Mouse (Mus musculus) E14TG2a.4 (cell line): ENCODE results near the gene Glyctk.

ENCODE experiments used
- CTCF ChIP-seq: conservative IDR thresholded peaks from 2 replicates; pipeline ENCODE4 v1.5.1; 2014; ENCODE audit warnings: low read length
- NANOG ChIP-seq: IDR thresholded peaks from 2 replicates; pipeline ENCODE4 v1.6.1; 2014; ENCODE audit warnings: borderline replicate concordance, low read length, mixed read lengths

DNA sequence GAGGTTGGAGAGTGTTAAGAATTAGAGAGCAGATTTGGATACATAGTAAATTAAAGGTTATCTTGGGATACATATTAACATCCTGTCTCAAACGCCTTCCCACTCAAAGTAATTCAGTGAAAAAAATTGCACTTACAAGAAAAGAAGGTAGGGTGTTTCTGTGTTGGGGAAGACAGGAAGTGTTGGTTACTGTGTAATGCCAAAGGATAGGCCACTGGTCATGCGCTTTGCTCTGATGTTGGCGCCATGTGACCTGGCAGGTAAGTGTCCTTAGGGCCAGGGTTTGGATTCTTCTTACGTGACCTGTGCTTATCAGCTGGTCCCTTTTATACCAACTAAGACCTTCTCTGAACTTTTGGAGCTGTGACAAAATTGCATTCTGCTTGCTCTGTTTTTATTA is 24.2 kb upstream of the Glyctk start:
- no peak for TF ChIP-seq CTCF
- no peak for TF ChIP-seq NANOG
